Mouse (Mus musculus) myocyte (in vitro differentiated cells): ENCODE results near the gene Rtn2. TPM values are rescaled to one million over a fixed set of nuclear protein-coding genes. Genes with fewer than 3 reads are reported as not detected.
A peak's percentile ranks its signal among the peaks of the same experiment; 100 is the strongest.

Experiments
- H3K27me3 ChIP-seq: one replicate; pipeline ENCODE4 v1.6.1; 2011; ENCODE audit not compliant: control insufficient read depth, insufficient read depth, insufficient read length
- H3K36me3 ChIP-seq: one replicate; pipeline ENCODE4 v1.6.1; 2011; ENCODE audit not compliant: control insufficient read depth, insufficient read depth
- H3K4me2 ChIP-seq: one replicate; pipeline ENCODE4 v1.6.1; 2011; ENCODE audit warnings: low read depth, control low read depth
- H3K4me3 ChIP-seq: one replicate; pipeline ENCODE4 v1.5.1; 2011; ENCODE audit warnings: mild to moderate bottlenecking, control low read depth, moderate library complexity
- H3K79me2 ChIP-seq: one replicate; pipeline ENCODE4 v1.6.1; 2011; ENCODE audit not compliant: control insufficient read depth, insufficient read depth
- H3ac ChIP-seq: one replicate; pipeline ENCODE4 v1.6.1; 2011; ENCODE audit not compliant: control insufficient read depth, insufficient read length
- CEBPB ChIP-seq: IDR thresholded peaks from 2 replicates; pipeline ENCODE4 v1.6.1; 2011; ENCODE audit warnings: mild to moderate bottlenecking, moderate library complexity; ENCODE audit not compliant: poor library complexity, insufficient read depth, severe bottlenecking
- E2F4 ChIP-seq: IDR thresholded peaks from one replicate; pipeline ENCODE4 v1.6.1; 2011; ENCODE audit warnings: mild to moderate bottlenecking, control low read depth, moderate library complexity; ENCODE audit not compliant: insufficient read depth
- MAX ChIP-seq: IDR thresholded peaks from one replicate; pipeline ENCODE4 v1.6.1; 2011; ENCODE audit warnings: low read depth, mild to moderate bottlenecking, control low read depth
- MYOD1 ChIP-seq, 3 experiments: IDR thresholded peaks; one replicate each; pipeline ENCODE4 v1.6.1; 2011; ENCODE audit warnings: control low read depth in 2 of 3, low read depth in 2 of 3, mild to moderate bottlenecking in 2 of 3, moderate library complexity in 1 of 3; ENCODE audit not compliant: insufficient read length in 2 of 3, control insufficient read depth in 1 of 3
- MYOG ChIP-seq, 3 experiments: IDR thresholded peaks; one replicate each; pipeline ENCODE4 v1.6.1; 2011; ENCODE audit warnings: control low read depth in 2 of 3, low read depth in 2 of 3, mild to moderate bottlenecking in 2 of 3; ENCODE audit not compliant: insufficient read length in 2 of 3, control insufficient read depth in 1 of 3, insufficient read depth in 1 of 3
- POLR2A ChIP-seq: IDR thresholded peaks from one replicate; pipeline ENCODE4 v1.6.1; 2011; ENCODE audit warnings: low read depth, mild to moderate bottlenecking, control low read depth, moderate library complexity; ENCODE audit not compliant: insufficient read length
- POLR2AphosphoS2 ChIP-seq: IDR thresholded peaks from one replicate; pipeline ENCODE4 v1.6.1; 2011; ENCODE audit warnings: low read depth, control low read depth; ENCODE audit not compliant: insufficient read length
- REST ChIP-seq: IDR thresholded peaks from one replicate; pipeline ENCODE4 v1.6.1; 2011; ENCODE audit warnings: mild to moderate bottlenecking, control low read depth, moderate library complexity; ENCODE audit not compliant: insufficient read depth, insufficient read length
- SRF ChIP-seq: IDR thresholded peaks from one replicate; pipeline ENCODE4 v1.6.1; 2011; ENCODE audit warnings: low read depth; ENCODE audit not compliant: control insufficient read depth, insufficient read length
- TCF12 ChIP-seq: IDR thresholded peaks from one replicate; pipeline ENCODE4 v1.6.1; 2011; ENCODE audit warnings: mild to moderate bottlenecking, control low read depth; ENCODE audit not compliant: poor library complexity, insufficient read depth, severe bottlenecking
- TCF3 ChIP-seq: IDR thresholded peaks from one replicate; pipeline ENCODE4 v1.6.1; 2011; ENCODE audit warnings: low read depth, control low read depth; ENCODE audit not compliant: insufficient read length
- USF1 ChIP-seq: IDR thresholded peaks from one replicate; pipeline ENCODE4 v1.6.1; 2011; ENCODE audit warnings: low read depth, mild to moderate bottlenecking, control low read depth, moderate library complexity
- polyA plus RNA-seq: library from polyadenylated mRNA; unstranded; fragments of >200 nt; fragmentation: generic; extraction: Trizol; gene quantifications from one replicate; pipeline ENCODE4 v1.2.1, GENCODE M21; 2012; ENCODE audit warnings: missing spikeins

Rtn2 gene
- polyA plus RNA-seq, 1 experiment, result 340 TPM

DNA sequence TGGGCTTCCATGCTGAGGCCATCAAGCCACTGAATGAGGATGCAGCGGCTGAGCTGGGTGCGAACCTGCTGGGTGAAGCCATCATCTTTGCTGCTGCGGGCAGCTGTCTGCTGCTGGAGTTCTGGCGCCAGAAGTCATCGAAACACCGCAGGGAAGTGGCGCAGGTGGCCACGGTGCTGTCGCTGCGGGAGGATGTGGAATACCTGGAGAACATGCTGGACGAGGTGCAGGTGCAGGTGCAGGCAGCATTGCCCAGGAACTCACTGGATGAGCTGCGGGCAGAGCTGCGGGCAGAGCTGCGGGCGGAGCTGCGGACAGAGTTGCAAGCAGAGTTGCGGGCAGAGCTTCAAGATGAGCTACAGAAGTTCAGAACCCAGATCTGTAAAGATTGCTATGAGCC, 27.0 kb upstream of the Rtn2 start:
- H3K27me3 ChIP-seq, result no peaks in the 10 kb centered on the region
- no peak overlapping the region for H3ac ChIP-seq
- H3K36me3 ChIP-seq, result peaks cover 26% of the 10 kb centered on the region
- H3K4me3 ChIP-seq, result no peak overlapping the region
- TF ChIP-seq REST (no peak), CEBPB (no peak), POLR2A (peak; percentile 39), MYOG (IDR thresholded peaks at IDR 0.05; ENCODE audit: control insufficient read depth in 1 of 3, insufficient read depth in 1 of 3, insufficient read length in 2 of 3, low read depth in 2 of 3) (peak in 1 of 3 experiments; percentile 3), MAX (no peak), POLR2AphosphoS2 (peak; percentile 79), TCF3 (no peak)
- no peaks in the 10 kb centered on the region for H3K79me2 ChIP-seq
- no peak overlapping the region for H3K4me2 ChIP-seq

GRCm38 (mm10) chr7:19256567-19256966, 25.9 kb upstream of the Rtn2 start:
- no peak for TF ChIP-seq MYOD1 (IDR thresholded peaks at IDR 0.05; ENCODE audit: control insufficient read depth in 1 of 3, insufficient read length in 2 of 3, low read depth in 2 of 3)
- TF ChIP-seq SRF, result no peak
- no peak for TF ChIP-seq REST
- no peak for TF ChIP-seq USF1
- TF ChIP-seq TCF3, result no peak
- no peak for TF ChIP-seq POLR2A
- no peak for TF ChIP-seq E2F4
- no peak for TF ChIP-seq TCF12
- no peak for TF ChIP-seq POLR2AphosphoS2
- Histone ChIP-seq H3K27me3 (no peaks in the 10 kb centered on the region), H3K4me3 (no peak overlapping the region), H3K4me2 (no peak overlapping the region), H3K36me3 (peaks cover 28% of the 10 kb centered on the region), H3ac (no peak overlapping the region), H3K79me2 (no peaks in the 10 kb centered on the region)

GRCm38 (mm10) chr7:19257390-19258022, 24.9 kb upstream of the Rtn2 start:
- Histone ChIP-seq H3K4me2 (no peak overlapping the region), H3K27me3 (no peaks in the 10 kb centered on the region), H3ac (no peak overlapping the region), H3K36me3 (peaks cover 30% of the 10 kb centered on the region), H3K4me3 (no peak overlapping the region), H3K79me2 (no peaks in the 10 kb centered on the region)
- TF ChIP-seq SRF (no peak), POLR2A (no peak), POLR2AphosphoS2 (peak; percentile 31)

GRCm38 (mm10) chr7:19258336-19258735, 24.1 kb upstream of the Rtn2 start:
- H3K36me3 ChIP-seq, result peaks cover 30% of the 10 kb centered on the region

DNA sequence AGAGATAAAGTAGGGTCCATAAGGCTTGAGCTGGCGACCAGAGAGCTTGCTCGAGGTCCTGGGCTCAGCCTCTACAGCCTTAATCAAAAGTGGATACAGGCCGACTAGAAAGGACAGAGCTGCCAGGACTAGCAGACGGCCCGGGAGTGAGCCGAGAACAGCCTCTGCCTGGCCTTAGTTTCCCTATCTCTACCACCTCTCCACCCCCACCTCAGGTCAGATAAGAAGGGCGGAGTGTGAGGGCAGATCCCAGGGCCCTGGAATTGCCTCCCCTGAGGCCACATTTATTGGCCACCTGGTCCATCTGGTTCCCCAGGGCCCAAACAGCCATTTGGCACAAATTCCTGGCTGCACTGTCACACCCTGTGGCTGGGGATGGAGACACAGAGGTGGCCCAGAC, 17.3 kb upstream of the Rtn2 start:
- no peak for TF ChIP-seq CEBPB
- no peak for TF ChIP-seq REST
- peak; percentile 24 for TF ChIP-seq POLR2AphosphoS2
- no peak for TF ChIP-seq USF1
- peak; percentile 33 to 83 (median 77) for TF ChIP-seq MYOD1 (IDR thresholded peaks at IDR 0.05; ENCODE audit: control insufficient read depth in 1 of 3, insufficient read length in 2 of 3, low read depth in 2 of 3)
- peak; percentile 56 for TF ChIP-seq TCF3
- TF ChIP-seq MYOG (IDR thresholded peaks at IDR 0.05; ENCODE audit: control insufficient read depth in 1 of 3, insufficient read depth in 1 of 3, insufficient read length in 2 of 3, low read depth in 2 of 3), result peak in 2 of 3 experiments; percentile 85 to 94
- no peak for TF ChIP-seq E2F4
- TF ChIP-seq SRF, result no peak
- TF ChIP-seq POLR2A, result no peak
- no peak for TF ChIP-seq MAX
- TF ChIP-seq TCF12, result peak; percentile 22
- H3K4me3 ChIP-seq, result no peak overlapping the region
- no peaks in the 10 kb centered on the region for H3K27me3 ChIP-seq
- H3ac ChIP-seq, result no peak overlapping the region
- H3K79me2 ChIP-seq, result peaks cover 53% of the 10 kb centered on the region
- H3K36me3 ChIP-seq, result peaks cover 22% of the 10 kb centered on the region
- peak overlapping the region; percentile 6 for H3K4me2 ChIP-seq

More at GRCm38 (mm10) chr7:19258336-19258735, 24.1 kb upstream of the Rtn2 start:
- TF ChIP-seq SRF, result no peak
- TF ChIP-seq MAX, result no peak
- no peak for TF ChIP-seq CEBPB
- no peak for TF ChIP-seq USF1
- TF ChIP-seq E2F4, result no peak
- no peak for TF ChIP-seq POLR2AphosphoS2
- no peak for TF ChIP-seq TCF3
- TF ChIP-seq POLR2A, result no peak
- TF ChIP-seq REST, result no peak
- TF ChIP-seq TCF12, result no peak
- no peak for TF ChIP-seq MYOG (IDR thresholded peaks at IDR 0.05; ENCODE audit: control insufficient read depth in 1 of 3, insufficient read depth in 1 of 3, insufficient read length in 2 of 3, low read depth in 2 of 3)
- no peak for TF ChIP-seq MYOD1 (IDR thresholded peaks at IDR 0.05; ENCODE audit: control insufficient read depth in 1 of 3, insufficient read length in 2 of 3, low read depth in 2 of 3)
- no peak overlapping the region for H3K4me3 ChIP-seq
- H3K27me3 ChIP-seq, result no peaks in the 10 kb centered on the region
- no peaks in the 10 kb centered on the region for H3K79me2 ChIP-seq
- no peak overlapping the region for H3K4me2 ChIP-seq
- no peak overlapping the region for H3ac ChIP-seq
